Mouse (Mus musculus) hindbrain, embryonic 15.5 days (tissue): ENCODE measurements around the gene Smg5. TPM values are rescaled to one million over a fixed set of nuclear protein-coding genes. Genes with fewer than 3 reads are reported as not detected.

ENCODE experiments used
- ATAC-seq: fragments of 200-750 bp; cut with Nextera tagmentation; 2 replicates; pipeline ENCODE4 v1.8.0; 2017; ENCODE audit warnings: low read depth, moderate number of reproducible peaks, moderate TSS enrichment; ENCODE audit not compliant: low FRiP score
- H3K27ac ChIP-seq: fragments of 300-500 bp; sonication (generic); replicated peaks from 2 replicates; pipeline ENCODE4 v1.5.1; 2015; ENCODE audit warnings: mild to moderate bottlenecking, inconsistent platforms
- H3K27me3 ChIP-seq: fragments of 300-500 bp; sonication (generic); 2 replicates; pipeline ENCODE4 v1.6.1; 2015; ENCODE audit warnings: control low read depth, inconsistent platforms
- H3K36me3 ChIP-seq: fragments of 300-500 bp; sonication (generic); 2 replicates; pipeline ENCODE4 v1.6.1; 2015; ENCODE audit warnings: control low read depth, inconsistent platforms
- H3K4me1 ChIP-seq: fragments of 300-500 bp; sonication (generic); replicated peaks from 2 replicates; pipeline ENCODE4 v1.6.1; 2015; ENCODE audit warnings: control low read depth, inconsistent platforms
- H3K4me2 ChIP-seq: fragments of 300-500 bp; sonication (generic); 2 replicates; pipeline ENCODE4 v1.6.1; 2015; ENCODE audit warnings: moderate library complexity, mild to moderate bottlenecking, inconsistent platforms
- H3K4me3 ChIP-seq: fragments of 300-500 bp; sonication (generic); 2 replicates; pipeline ENCODE4 v1.5.1; 2015; ENCODE audit warnings: mild to moderate bottlenecking, inconsistent platforms
- H3K9ac ChIP-seq: fragments of 300-500 bp; sonication (generic); 2 replicates; pipeline ENCODE4 v1.6.1; 2015; ENCODE audit warnings: inconsistent platforms
- H3K9me3 ChIP-seq: fragments of 300-500 bp; sonication (generic); 2 replicates; pipeline ENCODE4 v1.6.1; 2016; ENCODE audit warnings: control low read depth, inconsistent platforms
- WGBS: fragments of 180-500 bp; shearing (Covaris S2); methylation state at CpG from one replicate; pipeline ENCODE4 v1.1.7; 2015; 5-methylcytosine and 5-hydroxymethylcytosine counted together
- polyA plus RNA-seq: library from polyadenylated mRNA; unstranded; fragments of >200 nt; fragmentation: Nextera tagmentation; extraction: Ambion mirVana; gene quantifications from 2 replicates; pipeline ENCODE4 v1.2.1, GENCODE M21; 2015

Smg5 gene
- polyA plus RNA-seq, 1 experiment from 2014 or later = 64.0 TPM

DNA sequence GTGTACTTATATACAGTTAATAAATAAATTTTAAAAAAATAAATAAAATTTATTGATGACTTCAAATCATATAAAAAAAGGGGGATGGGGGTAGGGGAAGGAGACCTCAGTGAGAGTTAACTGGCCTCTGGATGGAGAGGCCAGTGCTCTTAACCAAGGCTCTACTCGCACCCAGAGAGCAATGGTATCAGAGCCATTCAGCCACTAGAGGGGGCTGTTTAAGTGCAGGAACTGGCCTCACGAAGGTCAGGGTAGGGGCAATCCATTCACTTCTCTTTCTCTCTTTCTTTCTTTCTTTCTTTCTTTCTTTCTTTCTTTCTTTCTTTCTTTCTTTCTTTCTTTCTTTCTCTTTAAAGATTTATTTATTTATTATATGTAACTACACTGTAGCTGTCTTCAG, 4.8 kb upstream of the Smg5 start:
- Histone ChIP-seq H3K9me3 (no peaks in the 10 kb centered on the region), H3K27me3 (no peaks in the 10 kb centered on the region), H3K36me3 (peaks cover 6% of the 10 kb centered on the region; the same call in 1 of the 2 replicates), H3K4me1 (peaks cover 9% of the 10 kb centered on the region), H3K4me3 (no peak overlapping the region), H3K27ac (no peak overlapping the region), H3K4me2 (no peak overlapping the region), H3K9ac (no peak overlapping the region)
- 26% methylated on average over 2 of the region's 2 CpGs for WGBS
- no peak for ATAC-seq

DNA sequence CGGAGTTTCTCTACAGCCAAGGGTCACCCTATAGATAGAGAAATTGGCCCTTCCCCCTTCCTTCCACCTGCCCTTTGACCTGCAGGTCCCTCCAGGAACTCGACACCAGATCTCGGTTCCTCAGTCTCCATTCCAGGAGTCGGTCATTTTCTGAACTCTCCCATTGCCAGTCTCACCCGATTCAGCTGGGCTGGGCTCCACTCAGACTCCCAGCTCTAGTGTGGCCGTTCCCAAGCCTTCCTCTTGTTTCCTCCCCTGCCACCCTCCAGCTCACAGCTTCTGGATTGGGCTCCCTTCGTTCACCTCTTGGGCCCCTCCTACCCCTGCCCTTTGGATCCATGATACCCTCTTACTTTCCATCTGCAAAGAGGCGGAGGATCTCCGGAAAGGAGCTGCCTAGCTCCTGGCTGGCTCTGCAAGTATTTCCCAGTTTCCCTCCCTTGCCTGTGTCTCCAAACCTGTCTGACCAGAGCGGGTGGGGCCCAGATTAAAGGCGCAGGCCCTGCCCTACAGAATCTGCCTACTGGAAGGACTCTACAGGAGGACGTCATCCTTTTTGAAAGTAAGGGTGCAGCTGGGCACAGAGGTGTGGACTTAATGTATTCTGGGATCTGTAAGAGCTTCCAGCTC, 1.9 kb upstream of the Smg5 start:
- no peak overlapping the region for H3K4me3 ChIP-seq
- no peak overlapping the region for H3K4me2 ChIP-seq
- ATAC-seq = no peak
- peaks cover 27% of the 10 kb centered on the region for H3K4me1 ChIP-seq
- 68% methylated on average over 12 of the region's 12 CpGs for WGBS
- no peak overlapping the region for H3K9ac ChIP-seq
- H3K27me3 ChIP-seq = no peaks in the 10 kb centered on the region
- no peaks in the 10 kb centered on the region for H3K36me3 ChIP-seq
- no peak overlapping the region for H3K27ac ChIP-seq
- H3K9me3 ChIP-seq = no peaks in the 10 kb centered on the region

DNA sequence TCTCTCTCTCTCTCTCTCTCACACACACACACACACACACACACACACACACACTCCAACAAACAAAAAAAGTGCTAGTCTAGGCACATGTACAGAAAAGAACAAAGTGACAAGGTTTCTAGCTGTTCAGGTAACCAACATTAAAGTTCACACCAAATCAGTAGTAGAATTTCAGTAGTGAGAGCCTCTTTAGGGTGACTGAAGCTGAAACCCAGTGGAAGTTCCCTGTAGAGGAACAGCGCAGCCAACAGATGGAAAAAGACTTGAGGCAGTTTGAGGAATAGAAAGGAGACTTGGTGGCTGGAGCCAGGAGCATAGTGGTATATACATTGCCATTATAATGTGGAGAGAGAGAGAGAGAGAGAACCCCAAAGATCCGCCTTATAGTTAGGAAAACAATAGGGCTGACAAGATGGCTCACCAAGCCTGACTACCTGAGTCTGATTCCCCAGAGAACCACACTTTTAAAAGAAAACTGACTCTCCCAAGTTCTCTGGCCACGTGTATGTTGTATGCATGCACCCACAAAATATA, 1.1 kb upstream of the Smg5 start:
- Histone ChIP-seq H3K36me3 (no peaks in the 10 kb centered on the region), H3K4me3 (peak overlapping the region; percentile 62), H3K27ac (peak overlapping the region; percentile 95; the same call in 1 of the 2 replicates), H3K9ac (peak overlapping the region; percentile 79), H3K9me3 (no peaks in the 10 kb centered on the region), H3K4me1 (peaks cover 27% of the 10 kb centered on the region), H3K27me3 (no peaks in the 10 kb centered on the region), H3K4me2 (peak overlapping the region; percentile 78)
- ATAC-seq = no peak
- WGBS = 35% methylated on average over 3 of the region's 3 CpGs

DNA sequence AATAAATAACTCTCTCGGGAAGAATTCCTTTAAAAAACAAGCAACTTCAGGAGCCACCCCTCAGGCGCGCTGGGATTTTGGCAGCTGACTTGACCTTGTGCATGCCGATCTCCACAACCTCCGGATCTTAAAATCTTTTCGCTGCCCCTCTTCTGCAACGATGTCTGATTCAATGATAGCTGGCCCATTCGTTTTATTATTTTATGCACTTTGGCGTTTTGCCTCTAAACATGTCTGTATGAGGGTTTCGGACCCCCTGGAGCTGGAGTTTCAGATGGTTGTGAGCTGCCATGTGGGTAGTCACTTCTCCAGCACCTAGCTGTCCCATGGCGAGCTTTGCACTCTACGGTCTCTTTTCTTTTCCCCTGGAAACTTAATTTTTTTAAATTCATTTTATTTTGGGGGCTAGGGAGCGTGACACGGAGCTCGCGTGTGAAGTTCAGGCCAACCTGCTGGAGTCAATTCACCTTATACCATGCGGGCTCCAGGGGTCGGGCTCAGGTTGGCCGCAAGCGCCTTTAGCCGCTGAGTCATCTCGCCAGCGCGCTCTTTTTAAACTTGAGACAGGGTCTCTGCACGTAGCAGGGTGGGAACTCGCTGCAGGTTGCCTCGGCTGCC, 515 bp upstream of the Smg5 start:
- H3K9ac ChIP-seq = peak overlapping the region; percentile 79
- no peaks in the 10 kb centered on the region for H3K9me3 ChIP-seq
- H3K4me2 ChIP-seq = peak overlapping the region; percentile 78
- no peaks in the 10 kb centered on the region for H3K27me3 ChIP-seq
- no peaks in the 10 kb centered on the region for H3K36me3 ChIP-seq
- peak overlapping the region; percentile 62 for H3K4me3 ChIP-seq
- under 1% methylated on average over 27 of the region's 27 CpGs for WGBS
- H3K27ac ChIP-seq = peak overlapping the region; percentile 95
- H3K4me1 ChIP-seq = peaks cover 27% of the 10 kb centered on the region
- peak; percentile 52; the same call in 1 of the 2 replicates for ATAC-seq

DNA sequence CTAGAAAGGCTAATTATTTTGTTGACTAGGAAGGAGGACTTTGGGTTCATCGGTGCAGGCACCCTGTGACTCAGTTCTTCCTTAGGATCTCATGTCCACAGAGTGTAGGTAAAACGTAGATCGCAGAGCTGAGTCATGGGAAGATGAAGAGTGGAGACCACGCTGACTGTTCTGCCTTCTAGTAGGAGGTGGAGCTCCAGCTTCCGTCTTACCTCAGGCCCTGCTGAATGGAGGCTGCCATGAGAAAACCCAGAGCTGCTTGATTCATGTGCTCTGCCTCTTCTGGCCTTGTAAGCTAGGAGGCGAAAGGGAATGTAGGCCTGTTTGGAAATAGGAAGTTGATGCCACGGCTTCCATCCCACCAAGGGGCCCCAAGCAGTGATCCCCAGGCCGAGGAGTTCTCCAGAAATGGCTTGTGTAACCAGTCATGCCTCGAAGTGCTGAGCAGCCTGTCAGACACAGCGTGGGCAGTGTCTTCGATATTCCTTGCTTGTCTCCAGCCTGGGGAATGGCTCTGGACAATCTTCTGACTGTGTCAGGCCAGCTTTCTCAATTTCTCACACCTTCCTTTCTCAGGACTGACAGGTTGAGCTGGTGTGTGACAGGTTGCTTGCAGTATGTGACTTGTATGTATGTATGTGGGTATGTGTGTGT, 1.4 kb downstream of the Smg5 start:
- H3K36me3 ChIP-seq = peaks cover 5% of the 10 kb centered on the region
- H3K9ac ChIP-seq = peak overlapping the region; percentile 5; the same call in 1 of the 2 replicates
- H3K4me1 ChIP-seq = peaks cover 27% of the 10 kb centered on the region
- peak overlapping the region; percentile 78 for H3K4me2 ChIP-seq
- 0 out of 2 replicates have a peak overlapping the region, but pooled peaks have one; percentile 62 for H3K4me3 ChIP-seq
- H3K27ac ChIP-seq = no peak overlapping the region
- WGBS = 80% methylated on average over 11 of the region's 11 CpGs
- no peak for ATAC-seq
- H3K9me3 ChIP-seq = no peaks in the 10 kb centered on the region
- no peaks in the 10 kb centered on the region for H3K27me3 ChIP-seq

DNA sequence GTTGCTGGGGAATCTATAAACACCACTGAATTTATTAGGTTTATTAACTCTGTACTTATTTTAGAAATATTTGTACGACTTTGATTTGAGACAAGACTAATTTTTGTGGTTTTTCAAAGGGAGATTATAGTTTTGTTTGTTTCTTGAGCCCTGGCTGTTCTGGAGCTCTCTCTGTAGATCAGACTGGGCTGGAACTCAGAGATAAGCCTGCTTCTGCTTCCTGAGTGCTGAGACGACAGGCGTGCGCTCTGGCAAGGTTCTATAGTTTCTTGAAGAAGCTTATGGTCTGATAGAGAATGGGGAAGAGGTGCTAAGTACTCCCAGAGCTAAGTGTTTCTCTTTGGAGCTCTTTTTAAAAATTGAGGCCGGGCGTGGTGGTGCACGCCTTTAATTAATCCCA, 2.3 kb downstream of the Smg5 start:
- H3K4me3 ChIP-seq = no peak overlapping the region
- H3K36me3 ChIP-seq = peaks cover 14% of the 10 kb centered on the region
- no peak for ATAC-seq
- no peaks in the 10 kb centered on the region for H3K9me3 ChIP-seq
- H3K27ac ChIP-seq = no peak overlapping the region
- 96% methylated on average over 7 of the region's 7 CpGs for WGBS
- H3K4me1 ChIP-seq = peaks cover 27% of the 10 kb centered on the region
- no peak overlapping the region for H3K9ac ChIP-seq
- H3K4me2 ChIP-seq = no peak overlapping the region
- H3K27me3 ChIP-seq = no peaks in the 10 kb centered on the region

DNA sequence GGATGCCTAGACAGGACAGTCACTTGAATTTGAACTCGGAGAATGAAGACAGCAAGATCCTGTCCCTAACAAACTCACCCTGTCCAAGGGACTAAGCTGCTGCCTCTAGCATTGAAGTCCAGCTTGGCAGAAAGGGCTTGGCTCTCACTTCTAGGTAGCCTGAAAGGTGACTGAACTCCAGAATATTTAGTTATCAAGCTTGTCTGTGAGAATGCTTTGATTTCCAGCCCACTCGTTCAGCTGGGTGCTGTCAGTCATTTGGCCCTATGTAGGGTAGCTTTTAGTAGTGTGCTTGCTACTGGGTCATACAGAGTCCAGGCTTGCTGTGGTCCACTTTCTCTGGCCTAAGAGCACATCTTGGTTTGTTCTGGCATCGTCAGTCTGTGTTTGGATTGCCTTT, 2.9 kb downstream of the Smg5 start:
- peaks cover 21% of the 10 kb centered on the region for H3K36me3 ChIP-seq
- peaks cover 27% of the 10 kb centered on the region for H3K4me1 ChIP-seq
- 84% methylated on average over 3 of the region's 3 CpGs for WGBS
- H3K4me2 ChIP-seq = no peak overlapping the region
- no peak overlapping the region for H3K27ac ChIP-seq
- H3K9me3 ChIP-seq = no peaks in the 10 kb centered on the region
- no peak for ATAC-seq
- no peak overlapping the region for H3K4me3 ChIP-seq
- no peak overlapping the region for H3K9ac ChIP-seq
- H3K27me3 ChIP-seq = no peaks in the 10 kb centered on the region

DNA sequence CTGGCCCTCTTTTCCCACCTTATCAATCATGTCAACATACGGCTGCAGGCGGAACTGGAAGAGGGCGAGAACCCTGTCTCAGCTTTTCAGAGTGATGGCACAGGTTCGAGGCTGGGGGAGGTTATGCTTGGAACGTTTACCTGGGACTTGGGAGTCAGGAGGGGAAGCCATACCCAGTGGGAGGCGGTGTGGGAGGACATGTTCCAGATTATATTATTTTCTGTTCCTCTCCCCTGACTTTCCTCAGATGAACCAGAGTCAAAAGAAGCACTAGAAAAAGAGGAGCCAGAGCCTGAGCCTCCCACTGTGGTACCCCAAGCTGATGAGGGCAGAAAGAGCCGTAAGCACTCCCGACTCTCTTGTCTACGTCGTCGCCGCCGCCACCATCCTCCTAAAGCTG, 14.7 kb downstream of the Smg5 start:
- WGBS = 94% methylated on average over 13 of the region's 13 CpGs
- no peak overlapping the region for H3K4me2 ChIP-seq

DNA sequence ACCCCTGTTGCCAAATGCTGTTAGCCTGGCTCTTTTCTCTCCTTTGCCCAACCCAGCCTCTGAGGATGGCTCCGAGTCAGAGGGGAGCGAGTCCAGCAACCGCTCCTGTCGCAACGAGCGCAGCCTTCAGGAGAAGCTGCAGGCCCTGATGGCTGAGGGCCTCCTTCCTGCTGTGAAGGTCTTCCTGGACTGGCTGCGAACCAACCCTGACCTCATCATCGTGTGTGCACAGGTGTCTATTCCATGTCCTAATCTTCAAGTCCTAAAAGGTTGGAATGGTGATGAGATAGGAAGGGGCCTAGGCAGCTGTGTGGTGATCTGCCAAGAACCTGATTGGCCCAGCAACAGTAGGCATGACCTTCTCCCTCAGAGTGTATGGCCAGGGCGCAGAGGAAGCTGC, 16.8 kb downstream of the Smg5 start:
- Histone ChIP-seq H3K9me3 (no peaks in the 10 kb centered on the region), H3K9ac (no peak overlapping the region), H3K27ac (no peak overlapping the region), H3K4me1 (no peaks in the 10 kb centered on the region), H3K4me3 (no peak overlapping the region), H3K36me3 (peaks cover 93% of the 10 kb centered on the region), H3K4me2 (no peak overlapping the region), H3K27me3 (no peaks in the 10 kb centered on the region)
- ATAC-seq = no peak
- WGBS = 92% methylated on average over 9 of the region's 9 CpGs

More for the DNA sequence above, 14.7 kb downstream of the Smg5 start:
- H3K36me3 ChIP-seq = peaks cover 98% of the 10 kb centered on the region
- no peak for ATAC-seq
- no peaks in the 10 kb centered on the region for H3K9me3 ChIP-seq
- H3K4me3 ChIP-seq = no peak overlapping the region
- no peak overlapping the region for H3K27ac ChIP-seq
- H3K27me3 ChIP-seq = no peaks in the 10 kb centered on the region
- H3K9ac ChIP-seq = no peak overlapping the region
- no peaks in the 10 kb centered on the region for H3K4me1 ChIP-seq

DNA sequence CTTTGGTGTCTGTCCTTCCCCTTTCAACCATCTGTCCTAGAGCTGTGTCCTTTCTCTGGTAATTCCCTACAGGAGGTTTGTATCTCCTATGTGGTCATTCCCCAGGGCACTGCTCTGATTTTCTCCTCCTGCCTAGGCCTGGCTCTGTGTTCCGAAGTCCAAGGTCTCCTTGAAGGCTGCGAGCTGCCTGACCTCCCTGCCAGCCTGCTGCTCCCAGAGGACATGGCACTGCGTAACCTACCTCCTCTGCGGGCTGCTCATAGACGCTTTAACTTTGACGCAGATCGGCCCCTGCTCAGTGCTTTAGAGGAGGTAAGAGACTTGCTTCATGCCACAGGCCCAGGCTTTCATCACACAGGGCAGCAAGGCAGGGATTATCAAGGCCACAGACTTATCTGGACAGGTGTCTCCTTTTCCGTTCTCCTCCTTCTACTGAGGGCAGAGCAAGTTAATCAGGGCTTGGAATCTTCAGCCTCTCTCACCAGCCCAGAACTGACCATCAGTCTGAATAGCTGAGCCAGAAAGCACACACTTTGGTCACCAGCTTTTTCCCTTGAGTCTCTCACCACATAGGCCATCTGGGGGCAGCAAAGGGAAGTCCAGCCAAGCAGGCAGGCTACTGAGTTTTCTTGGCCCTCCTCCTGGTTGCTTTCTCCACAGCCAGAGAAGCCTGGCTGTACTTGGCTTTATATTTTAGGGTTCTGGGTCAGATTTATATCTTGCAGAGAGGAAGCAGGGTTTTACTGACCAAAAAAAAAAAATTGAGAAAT, 18.5 kb downstream of the Smg5 start:
- no peak overlapping the region for H3K9ac ChIP-seq
- no peak overlapping the region for H3K4me3 ChIP-seq
- WGBS = 92% methylated on average over 8 of the region's 8 CpGs
- no peak overlapping the region for H3K4me2 ChIP-seq
- no peak for ATAC-seq
- no peaks in the 10 kb centered on the region for H3K9me3 ChIP-seq
- peaks cover 94% of the 10 kb centered on the region for H3K36me3 ChIP-seq
- H3K4me1 ChIP-seq = no peaks in the 10 kb centered on the region
- no peak overlapping the region for H3K27ac ChIP-seq
- no peaks in the 10 kb centered on the region for H3K27me3 ChIP-seq

DNA sequence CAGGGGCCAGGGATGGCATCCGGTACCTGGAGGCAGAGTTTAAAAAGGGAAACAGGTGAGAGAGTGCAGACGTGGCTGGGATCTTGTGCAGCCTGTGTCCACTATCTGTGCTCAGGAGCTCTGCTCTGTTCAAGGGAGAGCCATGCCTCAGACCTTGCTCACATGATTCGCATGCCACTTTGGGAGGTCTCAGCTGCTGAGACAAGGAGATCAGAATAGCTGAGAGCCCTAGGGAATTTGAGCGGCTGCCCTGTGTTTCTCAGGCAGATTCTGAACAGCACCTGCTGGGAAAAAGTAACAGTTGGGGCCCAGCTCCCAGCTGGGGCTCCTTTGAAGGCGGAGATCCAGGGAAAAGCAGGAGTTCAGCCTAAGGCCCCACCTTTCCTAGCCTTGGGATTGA, 23.5 kb downstream of the Smg5 start:
- no peak for ATAC-seq
- WGBS = 59% methylated on average over 5 of the region's 5 CpGs
- Histone ChIP-seq H3K9ac (no peak overlapping the region), H3K4me1 (no peaks in the 10 kb centered on the region), H3K27me3 (no peaks in the 10 kb centered on the region), H3K4me3 (no peak overlapping the region), H3K27ac (no peak overlapping the region), H3K36me3 (peaks cover 79% of the 10 kb centered on the region), H3K4me2 (no peak overlapping the region), H3K9me3 (no peaks in the 10 kb centered on the region)

DNA sequence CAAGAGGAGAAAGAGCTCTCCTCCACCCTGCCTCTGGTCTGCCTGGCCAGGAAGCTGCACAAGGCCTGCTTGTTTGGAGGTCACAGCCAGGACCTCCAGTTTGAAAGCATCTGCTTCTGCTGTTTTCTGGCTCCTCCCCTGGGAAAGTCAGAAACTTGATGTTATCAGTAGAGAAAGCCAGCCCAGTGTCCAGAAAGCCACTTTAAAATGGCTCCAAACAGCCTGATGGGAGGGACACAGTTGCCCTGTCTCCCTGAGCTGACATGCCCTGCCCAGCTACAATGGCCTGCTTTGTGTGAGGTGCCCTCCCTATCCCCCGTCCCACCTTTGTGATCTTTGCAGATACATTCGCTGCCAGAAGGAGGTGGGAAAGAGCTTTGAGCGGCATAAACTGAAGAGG, 23.9 kb downstream of the Smg5 start:
- Histone ChIP-seq H3K27ac (no peak overlapping the region), H3K27me3 (no peaks in the 10 kb centered on the region), H3K4me2 (no peak overlapping the region), H3K4me3 (no peak overlapping the region), H3K9me3 (no peaks in the 10 kb centered on the region), H3K4me1 (no peaks in the 10 kb centered on the region), H3K9ac (no peak overlapping the region), H3K36me3 (peaks cover 75% of the 10 kb centered on the region)
- ATAC-seq = no peak
- WGBS = 63% methylated on average over 3 of the region's 3 CpGs
